Mouse (Mus musculus): ENCODE measurements around the gene Skint4.

The Skint4 gene

GRCm38 (mm10) chr4:112071716-112072115, at the start of gene Skint4:
Skint4 (plus strand) TSS chr4:112072016.
- DNase-seq (ENCODE audit: low read depth): no peak

Data from naive thymus-derived CD4-positive, alpha-beta T cell, adult 2 months (primary cell).